12 mouse cellular contexts compared by ENCODE assay signal in the genomic region with DNA sequence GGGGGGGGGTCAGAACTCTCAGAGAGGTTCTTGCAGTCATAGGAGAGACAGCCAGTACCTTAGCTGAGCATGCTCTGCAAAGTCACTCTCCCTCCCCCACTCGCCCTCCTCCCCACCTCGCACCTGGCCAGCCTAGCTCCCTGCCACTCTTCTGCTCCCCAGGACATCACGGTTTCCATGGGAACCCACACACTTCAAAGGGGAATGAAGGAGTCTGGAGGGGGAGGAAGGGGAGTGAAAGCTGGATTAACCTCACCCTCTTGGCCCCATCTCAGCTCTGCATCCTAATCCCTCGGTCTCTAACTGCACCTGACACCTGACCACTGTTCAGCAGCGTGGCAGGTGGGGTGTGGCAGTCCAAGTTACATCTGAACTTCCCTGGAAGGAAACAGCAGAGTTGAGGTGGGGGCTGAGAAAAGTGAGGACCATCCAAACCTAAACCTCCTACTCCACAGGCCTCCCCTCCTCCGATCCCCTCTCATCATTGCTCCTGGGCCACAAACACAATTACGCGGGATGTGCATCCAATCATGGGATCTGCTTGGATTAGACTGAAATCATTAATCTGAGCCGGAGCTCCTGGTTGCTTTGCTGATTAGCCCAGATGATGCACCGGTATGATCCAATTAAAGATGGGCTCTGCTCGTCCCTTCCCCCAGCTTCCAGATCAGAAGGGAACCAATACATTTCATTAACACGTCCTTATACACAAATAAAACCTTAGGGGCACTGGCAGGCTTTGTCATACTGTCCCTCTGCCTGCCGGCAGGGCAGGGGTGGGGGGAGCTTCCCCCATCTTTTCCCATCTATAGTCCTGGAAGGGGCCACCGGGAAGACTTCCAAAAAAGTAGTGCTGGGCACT.
DNase-seq lines count a peak whose midpoint lies in the region; ATAC-seq and TF ChIP-seq lines count a peak whose summit lies in the region.
"Had no signal": no experiment of that assay in that cellular context is flagged by ENCODE, and none has a peak within 500 bp of the region (broad histone marks: within the 10 kb centered on the region; RNA-seq: fewer than 3 reads in every experiment).

No protein-coding gene starts in this region.

- H3K4me3 ChIP-seq in left cerebral cortex, adult 2 months: no peak overlapping the region
- H3K4me3 ChIP-seq in hindbrain, embryonic 10.5 days: no peak overlapping the region
- H3K4me3 ChIP-seq in neural tube, embryonic 12.5 days: no peak overlapping the region
- H3K4me3 ChIP-seq: erythroblast, embryonic 14.5 days had no signal

- H3K9ac ChIP-seq in neural tube, embryonic 12.5 days: no peak overlapping the region

- intact Hi-C loops in left cerebral cortex, adult 2 months (cut with DNase I): no loop called here

- WGBS in hindbrain, embryonic 10.5 days: 31% methylated on average over 14 of the region's 14 CpGs
- 21% methylated on average over 14 of the region's 14 CpGs for WGBS in neural tube, embryonic 12.5 days

- peaks cover 28% of the 10 kb centered on the region for H3K36me3 ChIP-seq in hindbrain, embryonic 10.5 days
- peaks cover 12% of the 10 kb centered on the region for H3K36me3 ChIP-seq in neural tube, embryonic 12.5 days

- peak; percentile 67 for ATAC-seq in neural tube, embryonic 12.5 days (ENCODE audit: low FRiP score, low read depth)

- H3K4me1 ChIP-seq in hindbrain, embryonic 10.5 days (replicated peaks): peaks cover 29% of the 10 kb centered on the region
- peaks cover 22% of the 10 kb centered on the region for H3K4me1 ChIP-seq in neural tube, embryonic 12.5 days

- H3K27ac ChIP-seq in left cerebral cortex, adult 2 months: peak overlapping the region; percentile 94
- peak overlapping the region; percentile 50 for H3K27ac ChIP-seq in hindbrain, embryonic 10.5 days
- H3K27ac ChIP-seq in neural tube, embryonic 12.5 days: no peak overlapping the region

- TF ChIP-seq CTCF in left cerebral cortex, adult 2 months (IDR thresholded peaks at IDR 0.05): no peak

- no peaks in the 10 kb centered on the region for H3K9me3 ChIP-seq in hindbrain, embryonic 10.5 days
- H3K9me3 ChIP-seq in neural tube, embryonic 12.5 days: no peaks in the 10 kb centered on the region

- H3K4me2 ChIP-seq in neural tube, embryonic 12.5 days (replicated peaks): peak overlapping the region; percentile 7; the same call in 1 of the 2 replicates

- no peak for DNase-seq in left cerebral cortex, adult 2 months (ENCODE audit: extremely low spot score in 1 of 2, low spot score in 2 of 2)
- no peak for DNase-seq in left cerebral cortex, adult 18-20 months (ENCODE audit: low spot score in 2 of 2)
- peak; percentile 66 for DNase-seq in embryo, embryonic 11 days
- no peak for DNase-seq in hindbrain, embryonic 10.5 days (ENCODE audit: low spot score)
- no peak for DNase-seq in layer of hippocampus, adult 11-12 months (ENCODE audit: low spot score)
- no peak for DNase-seq in spleen, postnatal 4 days (ENCODE audit: low spot score in 2 of 2)
- no peak for DNase-seq in kidney, adult 8-10 months
- DNase-seq: adrenal gland, postnatal 36 days; layer of hippocampus, adult 9-11 months; thymus, adult 2 months had no signal

- no peaks in the 10 kb centered on the region for H3K27me3 ChIP-seq in hindbrain, embryonic 10.5 days (ENCODE audit: insufficient read depth, poor library complexity, severe bottlenecking)
- no peaks in the 10 kb centered on the region for H3K27me3 ChIP-seq in neural tube, embryonic 12.5 days (replicated peaks)
